Mouse (Mus musculus) limb, embryonic 12.5 days (tissue): ENCODE measurements at regions not wholly inside any gene's neighbourhood (a gene's known extent, or its start where the extent isn't known, plus 50 kb on each side); places are given as distances from the start of the nearest gene placed in this dataset.

Source experiments
- ATAC-seq: fragments of 200-750 bp; cut with Nextera tagmentation; 2 replicates; pipeline ENCODE4 v1.8.0; 2017; ENCODE audit warnings: low read depth, moderate TSS enrichment; ENCODE audit not compliant: insufficient number of reproducible peaks, insufficient read depth, low FRiP score, low TSS enrichment
- H3K27ac ChIP-seq: fragments of 300-500 bp; sonication (generic); 2 replicates; pipeline ENCODE4 v1.5.1; 2016; ENCODE audit warnings: mild to moderate bottlenecking, moderate library complexity
- H3K27me3 ChIP-seq: fragments of 300-500 bp; sonication (generic); 2 replicates; pipeline ENCODE4 v1.6.1; 2016; ENCODE audit warnings: mild to moderate bottlenecking, moderate library complexity
- H3K36me3 ChIP-seq: fragments of 300-500 bp; sonication (generic); 2 replicates; pipeline ENCODE4 v1.6.1; 2016; ENCODE audit warnings: mild to moderate bottlenecking, moderate library complexity
- H3K4me1 ChIP-seq: fragments of 300-500 bp; sonication (generic); replicated peaks from 2 replicates; pipeline ENCODE4 v1.6.1; 2016
- H3K4me2 ChIP-seq: fragments of 300-500 bp; sonication (generic); 2 replicates; pipeline ENCODE4 v1.6.1; 2016; ENCODE audit warnings: mild to moderate bottlenecking, moderate library complexity
- H3K4me3 ChIP-seq: fragments of 300-500 bp; sonication (generic); replicated peaks from 2 replicates; pipeline ENCODE4 v1.5.1; 2016; ENCODE audit warnings: mild to moderate bottlenecking
- H3K9ac ChIP-seq: fragments of 300-500 bp; sonication (generic); replicated peaks from 2 replicates; pipeline ENCODE4 v1.6.1; 2016; ENCODE audit warnings: mild to moderate bottlenecking, moderate library complexity
- H3K9me3 ChIP-seq: fragments of 300-500 bp; sonication (generic); 2 replicates; pipeline ENCODE4 v1.6.1; 2016; ENCODE audit warnings: mild to moderate bottlenecking, moderate library complexity
- WGBS: fragments of 180-500 bp; shearing (Covaris S2); methylation state at CpG from one replicate; pipeline ENCODE4 v1.1.7; 2016; 5-methylcytosine and 5-hydroxymethylcytosine counted together

- Histone ChIP-seq H3K4me3 (no peak overlapping the region), H3K9ac (no peak overlapping the region), H3K27ac (no peak overlapping the region), H3K36me3 (no peaks in the 10 kb centered on the region), H3K9me3 (no peaks in the 10 kb centered on the region), H3K27me3 (no peaks in the 10 kb centered on the region), H3K4me1 (peaks cover 26% of the 10 kb centered on the region), H3K4me2 (no peak overlapping the region)
- ATAC-seq, result no peak
- 87% methylated on average over 3 of the region's 3 CpGs for WGBS
Observed at GRCm38 (mm10) chr1:35975611-35976208, 92.5 kb upstream of the Hs6st1 start.

- no peak for ATAC-seq
- Histone ChIP-seq H3K27me3 (no peaks in the 10 kb centered on the region), H3K27ac (no peak overlapping the region), H3K9ac (no peak overlapping the region), H3K4me1 (peaks cover 25% of the 10 kb centered on the region), H3K4me3 (no peak overlapping the region), H3K36me3 (no peaks in the 10 kb centered on the region), H3K9me3 (no peaks in the 10 kb centered on the region), H3K4me2 (no peak overlapping the region)
- 75% methylated on average over 2 of the region's 2 CpGs for WGBS
Observed at GRCm38 (mm10) chr1:35976528-35976927, 91.7 kb upstream of the Hs6st1 start.

DNA sequence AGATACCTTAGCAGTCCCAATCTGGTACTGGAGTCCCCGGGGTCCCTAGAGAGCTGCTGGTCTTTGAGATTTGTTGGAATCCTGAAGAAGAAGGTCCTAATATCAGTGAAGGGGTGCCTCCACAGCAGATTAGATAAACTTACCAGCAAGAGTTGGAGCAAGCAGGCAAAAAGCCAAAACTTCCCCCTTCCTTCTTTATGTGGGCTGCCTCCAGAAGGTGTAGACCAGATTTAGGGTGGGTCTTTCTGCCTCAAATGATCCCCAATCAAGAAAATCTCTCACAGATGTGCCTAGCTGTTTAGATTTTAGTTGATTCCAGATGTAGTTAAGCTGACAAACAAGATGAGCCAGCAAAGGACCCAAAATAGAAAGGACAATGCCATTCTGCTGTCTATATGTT is 90.1 kb upstream of the Hs6st1 start:
- peaks cover 13% of the 10 kb centered on the region; the same call in 1 of the 2 replicates for H3K4me1 ChIP-seq
- no peak overlapping the region for H3K9ac ChIP-seq
- no peak overlapping the region for H3K27ac ChIP-seq
- H3K4me3 ChIP-seq, result no peak overlapping the region
- no peaks in the 10 kb centered on the region for H3K36me3 ChIP-seq
- no peaks in the 10 kb centered on the region for H3K27me3 ChIP-seq
- WGBS, result 86% methylated on average over 1 of the region's 1 CpGs
- no peak overlapping the region for H3K4me2 ChIP-seq
- no peaks in the 10 kb centered on the region for H3K9me3 ChIP-seq
- no peak for ATAC-seq

DNA sequence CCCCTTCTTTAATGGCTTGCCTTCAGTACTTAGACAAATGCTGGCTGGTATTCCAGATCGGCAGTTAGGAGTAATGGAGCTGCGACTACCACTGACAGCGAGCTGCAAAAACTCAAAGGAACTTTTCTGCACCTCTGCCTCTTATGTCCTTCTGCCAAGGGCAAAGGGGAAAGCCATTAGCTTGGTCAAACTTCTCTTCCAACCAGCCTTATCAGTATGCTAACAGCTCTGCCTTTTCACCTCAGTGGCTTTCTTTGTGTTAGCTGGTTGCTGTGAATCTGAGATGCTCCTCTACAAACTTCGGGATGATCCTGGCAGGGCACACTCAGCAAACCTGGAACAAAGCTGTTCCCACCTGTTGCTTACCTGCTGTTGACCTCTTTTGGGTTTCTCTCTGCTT is 89.4 kb upstream of the Hs6st1 start:
- 61% methylated on average over 4 of the region's 4 CpGs for WGBS
- no peaks in the 10 kb centered on the region for H3K36me3 ChIP-seq
- ATAC-seq, result no peak
- no peak overlapping the region for H3K4me3 ChIP-seq
- H3K4me1 ChIP-seq, result peaks cover 11% of the 10 kb centered on the region; the same call in 1 of the 2 replicates
- H3K9me3 ChIP-seq, result no peaks in the 10 kb centered on the region
- H3K27me3 ChIP-seq, result no peaks in the 10 kb centered on the region
- H3K4me2 ChIP-seq, result no peak overlapping the region
- H3K27ac ChIP-seq, result no peak overlapping the region
- H3K9ac ChIP-seq, result no peak overlapping the region

GRCm38 (mm10) chr1:35981226-35981625 is 87.0 kb upstream of the Hs6st1 start:
- H3K9ac ChIP-seq, result no peak overlapping the region
- no peak for ATAC-seq
- H3K4me2 ChIP-seq, result no peak overlapping the region
- no peaks in the 10 kb centered on the region for H3K27me3 ChIP-seq
- no peak overlapping the region for H3K27ac ChIP-seq
- no peaks in the 10 kb centered on the region for H3K36me3 ChIP-seq
- no peak overlapping the region for H3K4me3 ChIP-seq
- 87% methylated on average over 4 of the region's 4 CpGs for WGBS
- peaks cover 4% of the 10 kb centered on the region; the same call in 1 of the 2 replicates for H3K4me1 ChIP-seq
- no peaks in the 10 kb centered on the region for H3K9me3 ChIP-seq

DNA sequence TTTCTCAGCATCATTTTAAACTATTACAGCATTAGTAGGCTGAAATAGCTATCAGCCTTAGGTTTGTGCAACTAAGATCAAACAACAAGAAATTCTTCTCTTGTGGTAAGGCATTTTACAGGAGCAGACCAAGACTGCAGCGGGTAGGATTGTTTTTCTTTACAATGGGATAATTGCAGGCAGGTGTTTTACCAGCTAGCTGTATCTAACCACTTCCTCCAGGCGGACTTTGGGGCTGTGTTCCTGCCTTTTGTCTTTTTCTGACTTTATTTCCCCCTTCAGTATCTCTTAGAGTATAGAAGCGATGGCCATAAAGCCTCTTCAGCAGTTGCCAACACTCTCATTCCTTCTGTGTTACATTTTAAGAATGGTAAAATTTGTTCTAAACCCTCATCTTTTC is 84.8 kb upstream of the Hs6st1 start:
- H3K4me3 ChIP-seq, result no peak overlapping the region
- H3K9ac ChIP-seq, result no peak overlapping the region
- H3K27me3 ChIP-seq, result no peaks in the 10 kb centered on the region
- no peak overlapping the region for H3K4me2 ChIP-seq
- H3K4me1 ChIP-seq, result peaks cover 4% of the 10 kb centered on the region; the same call in 1 of the 2 replicates
- H3K36me3 ChIP-seq, result no peaks in the 10 kb centered on the region
- WGBS, result 46% methylated on average over 3 of the region's 3 CpGs
- H3K27ac ChIP-seq, result no peak overlapping the region
- no peaks in the 10 kb centered on the region for H3K9me3 ChIP-seq
- ATAC-seq, result no peak

DNA sequence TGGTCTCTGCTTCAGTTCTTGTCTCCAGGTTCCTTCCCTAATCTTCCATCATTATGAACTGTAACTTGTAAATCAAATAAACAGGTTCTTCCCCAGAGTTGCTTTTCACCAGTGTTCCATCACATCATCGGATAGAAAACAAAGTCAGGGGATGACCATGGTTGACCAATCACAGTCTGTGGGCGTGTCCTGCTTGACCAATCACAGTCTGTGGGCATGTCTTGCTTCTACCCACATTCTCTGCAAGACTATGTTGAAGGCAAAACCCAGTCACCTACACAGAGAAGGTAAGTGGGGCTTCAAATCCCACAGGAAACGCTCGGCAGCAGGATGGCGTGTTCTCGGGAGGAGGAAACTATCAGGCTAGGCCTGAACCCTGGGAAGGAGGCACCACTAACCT is 82.9 kb upstream of the Hs6st1 start:
- no peak for ATAC-seq
- WGBS, result 91% methylated on average over 6 of the region's 6 CpGs
- Histone ChIP-seq H3K27me3 (no peaks in the 10 kb centered on the region), H3K9ac (no peak overlapping the region), H3K4me3 (no peak overlapping the region), H3K4me2 (no peak overlapping the region), H3K36me3 (no peaks in the 10 kb centered on the region), H3K4me1 (peaks cover 4% of the 10 kb centered on the region; the same call in 1 of the 2 replicates), H3K27ac (no peak overlapping the region), H3K9me3 (peaks cover 10% of the 10 kb centered on the region; the same call in 1 of the 2 replicates)

GRCm38 (mm10) chr1:35986666-35987065 is 81.5 kb upstream of the Hs6st1 start:
- Histone ChIP-seq H3K4me3 (no peak overlapping the region), H3K9me3 (peaks cover 18% of the 10 kb centered on the region; the same call in 1 of the 2 replicates), H3K9ac (no peak overlapping the region), H3K4me1 (peaks cover 4% of the 10 kb centered on the region; the same call in 1 of the 2 replicates), H3K27ac (peak overlapping the region; percentile 62; the same call in 1 of the 2 replicates), H3K27me3 (no peaks in the 10 kb centered on the region), H3K4me2 (no peak overlapping the region), H3K36me3 (no peaks in the 10 kb centered on the region)
- 54% methylated on average over 8 of the region's 8 CpGs for WGBS
- no peak for ATAC-seq

- H3K27ac ChIP-seq, result peak overlapping the region; percentile 66
- 66% methylated on average over 8 of the region's 8 CpGs for WGBS
- no peak overlapping the region for H3K4me2 ChIP-seq
- H3K9me3 ChIP-seq, result peaks cover 18% of the 10 kb centered on the region; the same call in 1 of the 2 replicates
- H3K36me3 ChIP-seq, result no peaks in the 10 kb centered on the region
- H3K27me3 ChIP-seq, result no peaks in the 10 kb centered on the region
- H3K4me3 ChIP-seq, result no peak overlapping the region
- no peak overlapping the region for H3K9ac ChIP-seq
- H3K4me1 ChIP-seq, result peaks cover 12% of the 10 kb centered on the region; the same call in 1 of the 2 replicates
- ATAC-seq, result 0 out of 2 replicates have a peak, but pooled peaks have one; percentile 49
Observed at GRCm38 (mm10) chr1:35992227-35992909, 75.8 kb upstream of the Hs6st1 start.

- no peaks in the 10 kb centered on the region for H3K36me3 ChIP-seq
- peaks cover 12% of the 10 kb centered on the region; the same call in 1 of the 2 replicates for H3K4me1 ChIP-seq
- no peak overlapping the region for H3K9ac ChIP-seq
- peaks cover 18% of the 10 kb centered on the region; the same call in 1 of the 2 replicates for H3K9me3 ChIP-seq
- no peak overlapping the region for H3K4me3 ChIP-seq
- 55% methylated on average over 3 of the region's 3 CpGs for WGBS
- H3K27ac ChIP-seq, result peak overlapping the region; percentile 66
- no peak for ATAC-seq
- no peaks in the 10 kb centered on the region for H3K27me3 ChIP-seq
- no peak overlapping the region for H3K4me2 ChIP-seq
Observed at GRCm38 (mm10) chr1:35992937-35993336, 75.3 kb upstream of the Hs6st1 start.

DNA sequence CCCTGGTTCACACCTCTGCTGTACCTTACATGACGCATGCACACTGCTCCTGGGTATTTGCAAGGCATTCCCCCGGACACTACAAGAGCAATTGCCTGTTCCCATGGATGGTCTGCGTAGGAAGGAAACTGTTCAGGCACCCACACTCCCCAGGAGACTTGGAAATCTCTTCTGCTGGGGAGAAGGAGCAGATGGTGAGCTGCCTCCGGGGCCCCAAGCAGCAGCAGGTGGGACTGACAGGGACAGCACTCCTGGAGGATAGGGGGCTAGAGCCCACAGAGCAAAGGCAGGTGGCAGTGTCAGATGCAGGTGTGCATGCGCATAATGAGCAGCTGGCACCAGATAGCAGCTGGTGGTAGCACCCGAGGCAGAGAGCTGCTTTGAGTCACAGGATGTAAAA is 72.5 kb upstream of the Hs6st1 start:
- no peaks in the 10 kb centered on the region; the same call in 1 of the 2 replicates for H3K27me3 ChIP-seq
- H3K36me3 ChIP-seq, result no peaks in the 10 kb centered on the region
- H3K9me3 ChIP-seq, result peaks cover 4% of the 10 kb centered on the region; the same call in 1 of the 2 replicates
- no peak overlapping the region for H3K9ac ChIP-seq
- ATAC-seq, result no peak
- no peak overlapping the region for H3K4me2 ChIP-seq
- H3K4me1 ChIP-seq, result peaks cover 12% of the 10 kb centered on the region; the same call in 1 of the 2 replicates
- no peak overlapping the region for H3K27ac ChIP-seq
- H3K4me3 ChIP-seq, result no peak overlapping the region
- 60% methylated on average over 6 of the region's 6 CpGs for WGBS
